Mouse (Mus musculus) ES-E14 (cell line): ENCODE results near the gene Ccdc173. TPM values are rescaled to one million over a fixed set of nuclear protein-coding genes. Genes with fewer than 3 reads are reported as not detected.

ENCODE experiments used
- DNase-seq: peaks from one replicate; pipeline ENCODE4 v3.0.0-alpha.2; 2013; ENCODE audit warnings: low read depth, low spot score
- H3K27ac ChIP-seq: 2 replicates; pipeline ENCODE4 v1.5.1; 2012; ENCODE audit warnings: low read depth, mild to moderate bottlenecking, low read length, moderate library complexity, mixed read lengths; ENCODE audit not compliant: poor library complexity, insufficient read depth, severe bottlenecking
- H3K36me3 ChIP-seq: 2 replicates; pipeline ENCODE4 v1.6.1; 2012; ENCODE audit warnings: mild to moderate bottlenecking, low read length, moderate library complexity, mixed read lengths; ENCODE audit not compliant: control insufficient read depth, poor library complexity, insufficient read depth, severe bottlenecking
- H3K4me1 ChIP-seq, 2 experiments: fragments of 150-350 bp in 1 of 2; sonication (generic) in 1 of 2; 2 replicates each; pipeline ENCODE4 v1.6.1; 2012; ENCODE audit warnings: low read length in 2 of 2, mild to moderate bottlenecking in 1 of 2, mixed read lengths in 1 of 2; ENCODE audit not compliant: control insufficient read depth in 2 of 2, insufficient read depth in 2 of 2, poor library complexity in 1 of 2
- H3K4me3 ChIP-seq, 2 experiments: fragments of 150-350 bp in 1 of 2; sonication (generic) in 1 of 2; 2 replicates each; pipeline ENCODE4 v1.5.1; 2012; ENCODE audit warnings: low read length in 2 of 2, low read depth in 1 of 2, mild to moderate bottlenecking in 1 of 2, mixed read lengths in 1 of 2; ENCODE audit not compliant: insufficient read depth in 1 of 2, poor library complexity in 1 of 2, severe bottlenecking in 1 of 2
- H3K9ac ChIP-seq: 2 replicates; pipeline ENCODE4 v1.6.1; 2012; ENCODE audit warnings: low read depth, mild to moderate bottlenecking, low read length, mixed read lengths; ENCODE audit not compliant: poor library complexity, insufficient read depth, severe bottlenecking
- H3K9me3 ChIP-seq: fragments of 150-350 bp; sonication (generic); 2 replicates; pipeline ENCODE4 v1.6.1; 2012; ENCODE audit warnings: low read depth, mild to moderate bottlenecking, low read length; ENCODE audit not compliant: control insufficient read depth, insufficient read depth
- CHD2 ChIP-seq: IDR thresholded peaks from 2 replicates; pipeline ENCODE4 v1.6.1; 2014; ENCODE audit warnings: mild to moderate bottlenecking, low read depth, low read length, inconsistent platforms
- HCFC1 ChIP-seq: IDR thresholded peaks from 2 replicates; pipeline ENCODE4 v1.6.1; 2012; ENCODE audit warnings: low read length, inconsistent platforms, borderline replicate concordance; ENCODE audit not compliant: insufficient read depth
- MAFK ChIP-seq: IDR thresholded peaks from 2 replicates; pipeline ENCODE4 v1.6.1; 2014; ENCODE audit warnings: mild to moderate bottlenecking, low read depth, low read length, inconsistent platforms; ENCODE audit not compliant: insufficient read depth
- ZC3H11A ChIP-seq: IDR thresholded peaks from 2 replicates; pipeline ENCODE4 v1.6.1; 2012; ENCODE audit warnings: low read depth, mild to moderate bottlenecking, inconsistent platforms, low read length, borderline replicate concordance
- ZNF384 ChIP-seq: IDR thresholded peaks from 2 replicates; pipeline ENCODE4 v1.6.1; 2012; ENCODE audit warnings: low read depth, low read length, inconsistent platforms
- in situ Hi-C, 2 experiments: fragments of 600-800 bp; cut with MboI; formaldehyde crosslinking; loops; one replicate each; pipeline ENCODE4 v1.15.1; 2025; ENCODE audit warnings: low sequenced_read_pairs in 2 of 2, inconsistent platforms in 1 of 2; ENCODE audit not compliant: unreplicated experiment in 2 of 2
- total RNA-seq: library from RNA; depleted of rRNA; stranded (reverse); fragments of 300-350 nt; gene quantifications from 2 replicates; pipeline ENCODE4 v1.2.3, GENCODE M21; 2012

Gene Ccdc173
- total RNA-seq, 1 experiment: 0.98 TPM

- in situ Hi-C loops: no loop called here
- Histone ChIP-seq H3K9ac (peak overlapping the region; percentile 87), H3K4me1 (peaks cover 1 to 3% of the 10 kb centered on the region in 2 experiments; a peak in 1 of 4 replicates), H3K27ac (no peak overlapping the region), H3K36me3 (no peaks in the 10 kb centered on the region), H3K9me3 (no peaks in the 10 kb centered on the region), H3K4me3 (peak overlapping the region; percentile 84 to 93)
- no peak for TF ChIP-seq ZC3H11A
- TF ChIP-seq MAFK: no peak
- TF ChIP-seq ZNF384: no peak
- TF ChIP-seq HCFC1: no peak
- no peak for TF ChIP-seq CHD2
- peak; percentile 20 for DNase-seq
Measured at GRCm38 (mm10) chr2:69823129-69823677, 33.8 kb upstream of the Ccdc173 start.

- DNase-seq: peak; percentile 20
- Histone ChIP-seq H3K9ac (peak overlapping the region; percentile 87), H3K4me1 (peaks cover 0 to 3% of the 10 kb centered on the region in 2 experiments; a peak in 1 of 4 replicates), H3K27ac (no peak overlapping the region), H3K4me3 (peak overlapping the region; percentile 69 to 93), H3K36me3 (no peaks in the 10 kb centered on the region), H3K9me3 (no peaks in the 10 kb centered on the region)
- in situ Hi-C loops: no loop called here
- TF ChIP-seq HCFC1: no peak
- no peak for TF ChIP-seq MAFK
- TF ChIP-seq ZNF384: no peak
- no peak for TF ChIP-seq CHD2
- no peak for TF ChIP-seq ZC3H11A
Measured at GRCm38 (mm10) chr2:69822361-69823128, 33.2 kb upstream of the Ccdc173 start.

DNA sequence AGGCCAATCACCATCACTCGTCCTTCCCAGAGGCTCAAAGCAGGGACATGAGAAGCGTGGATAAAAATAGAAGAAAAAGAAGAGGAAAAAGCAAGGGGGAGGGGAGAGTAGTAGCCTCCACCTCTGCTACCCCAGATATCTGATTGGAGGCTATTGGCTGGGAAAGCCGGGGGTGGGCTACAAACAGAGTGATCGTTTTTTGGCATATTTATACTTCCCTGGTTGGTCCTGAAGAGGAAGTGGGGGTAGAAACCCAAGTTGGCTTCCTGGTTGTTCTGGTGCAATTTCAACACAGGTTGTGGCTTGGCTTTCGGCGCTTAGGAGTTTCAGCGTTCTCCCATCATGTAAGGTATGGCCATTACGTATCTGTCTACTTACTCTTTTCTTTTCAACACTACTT lies 32.3 kb upstream of the Ccdc173 start, which contains the start of gene Klhl23:
TSS of gene Klhl23 (plus strand) at position 234 of the 400 bp plus-strand sequence.
- no peaks in the 10 kb centered on the region for H3K9me3 ChIP-seq
- TF ChIP-seq MAFK (no peak), CHD2 (no peak), ZNF384 (no peak), HCFC1 (no peak), ZC3H11A (no peak)
- H3K9ac ChIP-seq: peak within 1 kb of the TSS; percentile 87
- in situ Hi-C loops: no loop called here
- peaks cover 0 to 3% of the 10 kb centered on the region in 2 experiments; a peak in 1 of 4 replicates for H3K4me1 ChIP-seq
- H3K36me3 ChIP-seq: no peaks in the 10 kb centered on the region
- peak within 1 kb of the TSS; percentile 69 to 93 for H3K4me3 ChIP-seq
- DNase-seq: no peak
- no peak within 1 kb of the TSS for H3K27ac ChIP-seq

DNA sequence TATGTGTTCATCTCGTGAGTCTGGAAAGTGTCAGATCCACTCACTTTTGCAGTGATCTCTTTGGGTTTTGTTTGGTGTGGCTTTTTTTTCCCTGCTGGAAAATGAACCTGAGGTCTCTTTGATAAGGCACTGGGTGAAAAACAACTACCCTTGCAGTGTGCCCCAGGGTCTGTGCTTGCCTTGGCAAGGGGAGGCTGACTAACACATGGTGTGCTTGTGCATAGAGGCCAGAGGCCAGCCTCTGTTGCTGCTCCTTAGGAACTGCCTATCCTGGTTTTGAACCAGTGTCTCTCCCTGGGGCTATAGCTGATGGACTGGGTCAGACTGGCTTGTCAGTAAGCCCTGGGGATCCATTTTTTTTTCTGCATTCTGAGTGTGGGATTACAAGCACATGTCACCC lies 30.8 kb upstream of the Ccdc173 start:
- no peak for TF ChIP-seq CHD2
- no peak for TF ChIP-seq ZC3H11A
- no peak for TF ChIP-seq HCFC1
- TF ChIP-seq MAFK: no peak
- no peak for TF ChIP-seq ZNF384
- Histone ChIP-seq H3K9me3 (no peaks in the 10 kb centered on the region), H3K4me1 (peaks cover 0 to 3% of the 10 kb centered on the region in 2 experiments; a peak in 1 of 4 replicates), H3K36me3 (no peaks in the 10 kb centered on the region), H3K4me3 (no peak overlapping the region), H3K9ac (no peak overlapping the region), H3K27ac (no peak overlapping the region)
- no peak for DNase-seq
- in situ Hi-C loops: no loop called here
